Mouse (Mus musculus) thymus, postnatal 14 days (tissue): ENCODE measurements around the gene Tmem41a.
"Not testable (repeated sequence)": the region's sequence is repeated elsewhere in the genome, so short reads cannot be mapped to it uniquely, and the experiment has no call there.

Experiments used
- DNase-seq: peaks from one replicate; pipeline ENCODE4 v3.0.0; 2021

Gene Tmem41a

DNA sequence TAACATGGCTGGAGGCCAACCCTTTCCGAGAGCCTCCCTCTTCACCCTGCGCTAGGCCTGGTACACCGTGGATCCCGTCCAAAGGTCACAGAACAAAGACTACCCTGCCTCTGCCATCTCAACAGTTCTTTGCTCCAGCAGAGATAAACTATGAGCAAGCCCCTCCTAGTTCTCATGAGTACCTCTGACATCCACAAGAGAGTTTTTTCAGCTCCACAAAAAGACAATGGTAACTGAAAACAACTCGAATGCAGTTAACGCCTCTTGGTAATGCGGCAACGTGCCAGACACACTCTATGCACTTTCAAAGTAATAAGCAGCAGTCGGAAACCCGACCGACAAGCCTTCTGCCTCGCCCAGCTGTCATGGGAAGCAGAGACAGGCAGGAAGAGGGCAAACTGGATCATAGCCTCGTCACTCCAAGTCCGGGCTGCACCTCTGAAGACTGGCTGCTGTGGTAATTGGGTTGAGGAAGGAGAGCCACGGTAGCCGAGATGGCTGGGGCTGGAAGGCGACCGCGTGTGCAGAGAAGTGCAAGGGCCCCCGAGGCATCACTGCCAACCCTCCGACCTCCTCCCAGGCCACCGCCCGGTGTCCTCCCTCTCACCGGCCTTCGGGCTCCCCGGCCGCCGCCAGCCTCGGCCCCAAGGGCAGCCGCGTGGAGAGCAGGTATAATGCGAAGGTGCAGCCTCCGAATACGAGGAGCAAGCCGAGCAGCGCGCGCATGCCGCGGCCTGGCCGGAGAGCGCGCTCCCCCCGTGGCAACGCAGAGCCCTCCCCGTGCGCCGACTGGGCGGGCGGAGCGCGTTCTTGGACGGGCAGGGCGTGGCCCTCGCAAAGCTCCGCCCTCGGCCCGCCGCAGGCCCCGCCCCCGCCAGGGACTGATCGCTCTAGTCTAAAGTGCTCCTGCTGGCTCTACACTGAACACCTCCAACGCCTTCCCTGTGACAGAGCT, at the start of gene Tmem41a:
Tmem41a (minus strand) TSS at position 792 of the 955 bp plus-strand sequence.
- DNase-seq, result peak; percentile 94

DNA sequence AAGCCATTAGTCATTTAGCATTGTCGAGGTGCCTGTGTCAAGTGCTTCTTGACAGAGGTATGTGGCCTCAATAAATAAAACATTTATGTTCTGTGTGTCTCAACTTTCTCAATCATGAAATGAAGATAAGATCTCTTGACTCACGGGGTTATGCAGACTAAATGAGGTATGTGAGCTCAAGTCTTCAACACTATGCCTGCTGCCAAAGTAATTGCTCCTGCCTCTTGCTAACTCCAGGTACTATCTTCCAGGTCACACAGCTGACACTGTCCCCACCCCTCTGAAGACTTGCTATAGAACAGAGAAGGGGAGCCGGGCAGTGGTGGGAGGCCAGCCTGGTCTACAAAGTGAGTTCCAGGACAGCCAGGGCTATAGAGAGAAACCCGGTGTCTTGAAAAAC, 49.0 kb upstream of the Tmem41a start:
- DNase-seq, result no peak

GRCm38 (mm10) chr16:21995304-21995703, 48.0 kb upstream of the Tmem41a start, which contains the start of gene Liph:
Gene Liph, minus strand, starts transcription at chr16:21995663.
- DNase-seq, result peak; percentile 32

DNA sequence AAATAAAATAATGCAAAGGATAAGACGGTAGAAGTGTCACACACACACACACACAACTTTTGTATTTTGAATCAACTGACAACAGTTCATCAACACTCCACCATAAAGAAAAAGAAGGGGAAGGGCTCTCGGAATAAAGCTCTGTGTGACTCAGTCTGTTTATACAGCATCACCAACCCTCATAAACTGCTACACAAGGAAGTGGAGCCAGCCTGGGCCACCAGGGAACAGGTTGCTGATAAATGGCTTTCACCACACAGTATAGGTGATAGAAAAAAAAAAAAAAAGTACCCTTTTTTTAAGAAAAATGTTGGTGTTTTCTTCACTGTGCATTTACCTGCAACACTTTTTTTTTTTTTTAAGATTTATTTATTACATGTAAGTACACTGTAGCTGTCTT, 44.4 kb upstream of the Tmem41a start:
- DNase-seq, result no peak

- DNase-seq, result not testable (repeated sequence)
Measured at GRCm38 (mm10) chr16:21990893-21991292, 43.5 kb upstream of the Tmem41a start.

- no peak for DNase-seq
Measured at GRCm38 (mm10) chr16:21987956-21988355, 40.6 kb upstream of the Tmem41a start.

DNA sequence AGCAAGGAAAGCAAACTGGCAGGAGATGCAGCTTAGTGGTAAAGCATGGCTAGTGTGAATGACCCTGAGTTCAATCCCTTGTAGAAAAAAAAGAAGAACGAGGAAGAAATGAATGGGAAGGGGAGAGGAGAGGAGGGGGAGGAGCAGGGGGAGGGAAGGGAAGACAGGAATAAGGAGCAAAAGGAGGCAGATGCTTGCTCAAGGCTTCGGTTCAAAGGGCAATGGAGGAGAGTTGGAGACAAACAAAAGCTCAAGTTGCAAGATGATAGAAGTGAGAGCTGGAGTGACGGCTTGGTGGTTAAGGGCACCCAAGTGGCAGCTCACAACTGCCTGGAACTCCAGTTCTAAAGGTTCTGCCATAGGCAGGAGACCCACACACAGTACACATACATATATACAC, 38.8 kb upstream of the Tmem41a start:
- no peak for DNase-seq

DNA sequence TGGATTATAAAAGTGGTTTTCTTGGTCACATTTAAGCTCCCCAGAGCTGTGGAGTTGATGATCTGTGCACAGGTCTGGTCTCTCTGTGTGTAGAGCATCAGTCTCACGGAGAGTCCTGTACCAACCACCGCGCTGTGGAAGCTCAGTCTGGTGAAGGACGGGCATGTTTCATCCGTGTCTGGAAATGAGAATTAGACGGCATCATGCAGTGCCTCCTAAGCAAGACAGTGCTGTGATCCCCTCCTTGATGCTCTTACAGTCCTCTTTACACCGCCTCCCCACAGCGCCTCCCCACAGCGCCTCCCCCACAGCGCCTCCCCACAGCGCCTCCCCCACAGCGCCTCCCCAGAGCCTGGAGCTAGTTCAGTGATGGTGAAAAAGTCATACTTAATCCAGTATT, 36.7 kb upstream of the Tmem41a start:
- no peak for DNase-seq

- no peak for DNase-seq
Measured at GRCm38 (mm10) chr16:21983581-21983980, 36.2 kb upstream of the Tmem41a start.

GRCm38 (mm10) chr16:21983146-21983545, 35.8 kb upstream of the Tmem41a start:
- DNase-seq, result no peak

DNA sequence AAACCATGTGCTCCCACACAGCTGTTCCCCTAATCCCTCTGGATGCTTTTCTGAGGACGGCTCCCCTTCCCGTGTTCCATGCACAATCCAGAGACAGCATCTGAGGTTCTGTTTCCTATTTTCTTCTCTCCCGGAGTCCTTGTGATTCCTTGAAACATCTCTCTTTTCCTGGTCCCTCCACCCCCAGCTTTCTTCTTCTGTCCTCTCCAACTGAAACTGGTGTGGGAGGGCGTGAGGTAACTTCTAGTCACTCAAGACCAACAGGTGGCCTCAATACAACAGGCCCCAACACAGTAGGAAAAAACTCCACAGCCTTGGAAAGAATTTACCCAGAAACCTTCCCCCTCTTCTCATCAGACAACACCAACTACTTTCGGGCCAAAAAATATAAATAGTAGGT, 30.0 kb upstream of the Tmem41a start:
- no peak for DNase-seq

DNA sequence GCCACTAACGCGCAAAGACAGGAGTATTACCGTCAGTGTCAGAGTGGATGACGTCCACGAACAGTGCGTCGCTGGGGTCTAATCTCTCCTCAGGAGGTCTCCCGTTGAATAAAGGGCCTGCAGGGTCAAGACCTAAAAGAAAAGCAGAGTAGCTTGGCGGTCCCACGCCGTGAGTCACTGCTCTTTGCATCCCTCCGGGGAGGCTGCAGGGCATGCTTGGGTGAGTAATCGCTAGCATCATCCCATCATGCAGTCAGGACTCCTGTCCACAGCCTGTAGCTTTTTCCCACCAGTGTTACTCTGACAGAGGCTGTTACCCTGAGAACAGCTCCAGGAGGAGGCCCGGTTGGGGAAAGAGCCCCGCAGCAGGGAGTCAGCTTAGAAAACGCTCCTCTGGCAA, 28.9 kb upstream of the Tmem41a start:
- no peak for DNase-seq

- no peak for DNase-seq
Measured at GRCm38 (mm10) chr16:21971446-21971845, 24.1 kb upstream of the Tmem41a start.

DNA sequence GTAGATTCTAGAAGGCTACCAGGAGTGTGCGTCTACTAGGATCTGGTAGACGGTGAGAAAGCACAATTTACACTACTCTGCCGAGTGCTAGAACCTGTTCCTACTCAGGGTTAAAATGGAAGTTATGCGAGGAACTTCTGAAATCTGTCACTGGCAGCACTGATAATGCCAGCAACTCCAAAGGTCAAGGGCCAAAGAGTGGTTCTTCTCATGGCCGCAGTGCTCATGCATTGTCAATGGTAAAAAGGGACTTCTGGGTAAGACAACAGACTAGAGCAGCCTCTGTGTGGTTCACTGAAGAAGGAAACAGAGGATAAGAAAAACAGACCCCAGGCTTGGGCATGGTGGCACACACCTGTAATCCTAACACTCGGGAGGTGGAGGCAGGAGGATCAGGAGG, 23.2 kb upstream of the Tmem41a start:
- DNase-seq, result no peak

DNA sequence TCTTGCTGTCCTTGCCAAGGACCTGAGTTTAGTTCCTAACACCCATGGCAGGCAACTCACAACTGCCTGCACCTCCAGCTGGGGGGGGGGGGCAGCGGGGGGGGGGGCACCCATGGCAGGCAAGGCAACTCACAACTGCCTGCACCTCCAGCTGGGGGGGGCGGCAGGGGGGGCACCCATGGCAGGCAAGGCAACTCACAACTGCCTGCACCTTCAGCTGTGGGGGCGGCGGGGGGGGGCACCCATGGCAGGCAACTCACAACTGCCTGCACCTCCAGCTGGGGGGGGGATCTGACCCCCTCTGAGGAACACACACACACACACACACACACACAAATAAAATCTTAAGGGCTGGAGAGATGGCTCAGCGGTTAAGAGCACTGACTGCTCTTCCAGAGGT, 22.5 kb upstream of the Tmem41a start:
- DNase-seq, result no peak

DNA sequence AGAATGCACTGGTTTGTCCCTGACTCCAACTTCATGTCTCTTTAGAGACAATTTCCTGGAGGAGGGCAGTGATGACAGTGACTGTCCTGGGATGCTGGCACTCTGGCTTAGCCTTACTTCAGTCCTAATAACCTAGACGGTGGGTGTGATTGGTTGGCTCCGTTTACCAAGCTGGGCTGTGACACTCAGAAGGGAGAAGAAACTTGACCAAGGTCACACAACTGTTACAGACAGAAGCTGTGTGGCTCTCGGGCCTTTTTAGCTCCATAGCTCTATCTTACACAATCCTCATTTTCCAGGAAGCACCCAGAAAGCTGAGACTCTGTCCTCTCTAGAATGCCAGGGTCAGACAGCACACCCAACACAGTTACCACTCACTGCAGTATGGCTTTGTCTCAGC, 18.2 kb upstream of the Tmem41a start:
- DNase-seq, result no peak

- DNase-seq, result no peak
Measured at GRCm38 (mm10) chr16:21955591-21955990, 8.2 kb upstream of the Tmem41a start.

DNA sequence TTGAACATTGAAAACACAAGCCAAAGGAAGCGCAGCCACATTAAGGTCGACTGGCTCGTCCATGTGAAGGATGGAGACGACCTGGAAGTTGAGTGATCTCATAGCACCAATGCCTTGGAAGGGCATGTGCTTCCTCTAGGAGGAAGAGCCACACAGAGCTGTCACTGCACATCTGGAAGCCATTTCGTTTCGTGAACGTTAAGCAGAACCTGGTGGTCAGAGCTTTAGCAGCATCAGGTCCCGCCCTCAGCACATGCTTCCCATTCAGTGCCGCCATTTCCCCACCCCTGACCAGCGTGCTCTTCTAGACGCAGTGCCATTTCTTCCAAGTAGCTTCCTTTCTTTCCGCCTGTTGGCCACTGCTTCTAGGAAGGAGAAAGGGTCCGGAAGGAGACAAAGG, 18.9 kb downstream of the Tmem41a start:
- no peak for DNase-seq

DNA sequence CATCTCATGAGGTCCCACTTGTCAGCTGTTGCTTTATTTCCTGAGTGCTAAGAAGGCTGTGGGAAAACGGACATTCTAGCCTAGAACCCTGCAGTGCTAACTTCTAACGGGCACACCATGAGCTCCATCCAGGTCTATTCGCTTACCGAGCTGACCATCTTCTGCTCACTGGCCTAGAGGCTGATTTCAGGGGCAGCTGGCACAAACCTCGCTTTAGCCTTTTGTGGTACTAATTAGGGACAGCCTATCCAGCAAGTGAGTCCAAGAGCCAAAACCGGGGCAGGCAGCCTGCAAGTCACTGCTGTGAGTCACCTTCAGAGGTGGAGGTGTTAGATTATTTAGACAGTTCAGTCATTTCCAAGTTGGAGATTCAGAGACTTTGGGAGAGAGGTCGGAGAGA, 30.7 kb downstream of the Tmem41a start:
- DNase-seq, result no peak

DNA sequence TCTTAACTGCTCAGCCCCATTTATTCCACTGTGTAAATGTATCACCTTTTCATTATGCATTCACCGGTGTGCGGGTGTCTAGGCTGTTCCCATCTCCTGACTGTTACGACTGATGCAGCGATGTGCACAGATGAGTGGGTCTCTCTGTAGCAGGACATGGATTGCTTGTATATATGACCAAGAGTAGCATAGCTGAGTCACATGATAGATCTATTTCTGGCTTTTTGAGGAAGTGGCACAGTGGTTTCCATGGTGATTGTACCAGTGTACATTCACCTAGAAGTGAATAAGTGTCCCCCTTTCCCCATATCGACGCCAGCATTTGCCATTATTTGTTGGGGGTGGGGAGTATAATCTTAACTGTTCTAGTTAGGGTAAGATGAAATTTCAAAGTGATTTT, 34.0 kb downstream of the Tmem41a start:
- no peak for DNase-seq

- DNase-seq, result not testable (repeated sequence)
Measured at GRCm38 (mm10) chr16:21908906-21909305, 38.4 kb downstream of the Tmem41a start.

- DNase-seq, result no peak
Measured at GRCm38 (mm10) chr16:21906902-21907301, 40.5 kb downstream of the Tmem41a start.

DNA sequence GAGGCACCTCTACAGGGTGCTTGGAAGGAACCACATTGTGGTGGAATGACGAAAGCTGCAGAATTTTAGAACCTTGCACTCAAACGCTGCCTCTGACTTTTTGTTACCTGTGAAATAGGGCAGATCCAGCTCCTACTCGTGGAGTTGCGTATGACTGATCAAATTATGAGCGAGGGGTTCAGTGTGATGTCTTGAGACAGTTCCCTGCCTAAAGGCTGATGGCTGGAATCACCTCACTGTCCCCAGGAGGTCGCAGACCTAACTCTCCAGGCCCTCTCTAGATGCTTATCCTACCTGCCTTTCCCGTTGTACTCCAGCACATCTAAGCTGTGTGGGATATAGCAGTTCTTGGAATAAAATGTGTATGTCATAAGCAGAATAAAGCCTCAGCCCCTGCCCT, 41.4 kb downstream of the Tmem41a start:
- no peak for DNase-seq

DNA sequence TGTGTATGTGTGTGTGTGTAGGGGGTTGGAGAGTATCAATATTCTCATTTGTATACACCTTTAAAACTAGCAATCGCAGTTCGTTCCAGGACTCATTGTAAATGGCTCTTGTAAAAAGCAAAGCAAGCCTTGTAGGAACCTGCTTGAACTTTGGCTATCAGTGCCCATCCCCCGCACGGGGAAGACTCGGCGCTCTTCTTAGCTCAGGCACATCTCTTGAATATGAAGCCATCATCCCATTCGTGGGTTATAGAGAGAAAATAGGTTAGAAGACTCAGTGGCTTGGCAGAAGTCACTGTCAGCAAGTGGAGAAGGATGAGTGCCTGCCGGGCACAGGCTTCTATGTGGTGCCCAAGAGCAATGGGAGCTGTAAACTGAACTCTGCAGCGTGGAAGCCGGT, 42.7 kb downstream of the Tmem41a start:
- no peak for DNase-seq

DNA sequence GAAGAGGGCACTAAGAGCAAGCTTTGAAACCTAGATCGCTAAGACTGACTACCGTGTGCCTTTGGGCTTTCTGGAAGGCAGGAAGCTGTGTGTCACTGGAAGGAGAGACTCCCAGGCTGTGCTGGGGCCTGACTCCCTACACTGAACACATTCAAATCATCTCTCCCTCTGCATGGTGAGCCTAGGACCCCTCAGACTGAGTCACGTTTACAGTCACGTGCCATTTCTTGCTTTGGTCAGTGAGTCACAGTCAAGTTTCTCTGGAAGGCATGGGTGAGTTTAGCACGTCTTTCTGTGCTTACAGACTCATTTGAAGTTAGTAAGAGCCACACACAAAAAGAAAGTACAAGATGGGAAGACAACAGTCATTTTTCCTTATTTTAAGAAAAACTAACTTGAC, 46.1 kb downstream of the Tmem41a start:
- DNase-seq, result no peak
